Mouse (Mus musculus): ENCODE measurements at regions not wholly inside any gene's neighbourhood (a gene's known extent, or its start where the extent isn't known, plus 50 kb on each side); places are given as distances from the start of the nearest gene placed in this dataset.

DNA sequence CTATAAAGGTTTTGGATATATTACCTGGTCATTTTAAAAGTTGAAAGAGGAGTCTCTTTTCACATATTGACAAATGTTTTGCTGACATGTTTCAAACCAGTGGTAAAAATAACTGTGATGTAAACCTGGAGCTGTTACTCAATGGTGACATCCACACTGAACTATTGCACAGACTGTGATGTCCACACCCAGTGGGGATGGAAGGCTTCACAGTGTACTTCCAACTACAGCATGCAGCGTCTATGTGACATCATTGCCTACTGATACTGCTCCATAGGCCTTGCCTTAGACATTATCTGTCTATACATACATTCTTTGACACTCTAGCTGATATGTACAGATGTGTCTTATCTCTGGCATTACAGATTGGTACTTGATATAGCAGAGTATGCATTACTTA, 120.1 kb upstream of the Rbms1 start:
- Histone ChIP-seq H3K36me3 (no peaks in the 10 kb centered on the region), H3K4me3 (replicated peaks) (no peak overlapping the region), H3K4me1 (replicated peaks) (peaks cover 19% of the 10 kb centered on the region), H3K9me3 (no peaks in the 10 kb centered on the region), H3K9ac (replicated peaks) (no peak overlapping the region), H3K27ac (no peak overlapping the region), H3K27me3 (no peaks in the 10 kb centered on the region), H3K4me2 (no peak overlapping the region)
- no peak for ATAC-seq (ENCODE audit: insufficient number of reproducible peaks, insufficient read depth, low FRiP score, low TSS enrichment, low read depth)
- WGBS = 88% methylated on average over 1 of the region's 1 CpGs

DNA sequence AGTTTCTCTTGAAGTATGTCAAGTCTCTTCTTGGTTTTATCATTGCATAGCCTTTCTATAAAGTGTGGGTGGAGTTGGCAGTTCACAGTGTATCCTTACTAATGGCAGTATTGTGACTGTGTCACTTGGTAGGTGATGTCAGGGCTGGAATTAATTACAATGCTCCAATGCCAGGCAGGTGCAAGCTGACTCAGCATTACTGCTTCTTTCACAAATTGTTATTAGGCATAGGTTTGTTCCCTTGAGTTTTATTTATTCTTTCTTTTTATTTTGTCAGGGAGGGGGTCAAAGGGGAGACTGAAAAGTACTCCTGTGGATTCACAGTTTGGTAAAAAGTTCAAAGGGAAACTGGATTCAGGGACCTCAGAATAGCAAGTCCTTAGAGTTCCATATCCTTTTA, 119.6 kb upstream of the Rbms1 start:
- Histone ChIP-seq H3K27me3 (no peaks in the 10 kb centered on the region), H3K27ac (no peak overlapping the region), H3K4me3 (replicated peaks) (no peak overlapping the region), H3K36me3 (no peaks in the 10 kb centered on the region), H3K9me3 (no peaks in the 10 kb centered on the region), H3K4me2 (no peak overlapping the region), H3K4me1 (replicated peaks) (peaks cover 19% of the 10 kb centered on the region), H3K9ac (replicated peaks) (no peak overlapping the region)
- ATAC-seq (ENCODE audit: insufficient number of reproducible peaks, insufficient read depth, low FRiP score, low TSS enrichment, low read depth) = no peak

DNA sequence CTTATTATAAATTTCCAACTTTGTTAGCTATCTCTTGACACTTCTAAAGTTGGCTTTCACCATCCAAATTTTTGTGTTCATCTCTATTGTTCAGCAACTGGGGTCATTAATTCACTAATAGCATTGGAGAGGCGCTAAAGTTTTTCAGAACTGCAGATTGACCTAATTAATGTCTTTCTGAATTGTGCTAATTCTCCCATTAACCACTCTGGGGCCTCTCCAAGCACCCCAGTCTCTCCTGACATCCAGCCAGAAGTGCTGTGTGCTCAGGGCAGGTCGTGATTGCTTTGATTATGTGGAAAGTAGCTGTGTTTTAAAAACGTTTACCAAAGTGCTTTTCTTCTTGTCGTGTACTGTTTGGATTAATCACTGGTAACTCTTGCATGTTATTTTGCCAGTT, 117.0 kb upstream of the Rbms1 start:
- no peaks in the 10 kb centered on the region for H3K9me3 ChIP-seq
- H3K27me3 ChIP-seq = no peaks in the 10 kb centered on the region
- no peak overlapping the region for H3K27ac ChIP-seq
- H3K36me3 ChIP-seq = no peaks in the 10 kb centered on the region
- H3K4me2 ChIP-seq = no peak overlapping the region
- WGBS = 49% methylated on average over 4 of the region's 4 CpGs
- peaks cover 8% of the 10 kb centered on the region for H3K4me1 ChIP-seq (replicated peaks)
- H3K9ac ChIP-seq (replicated peaks) = no peak overlapping the region
- H3K4me3 ChIP-seq (replicated peaks) = no peak overlapping the region
- ATAC-seq (ENCODE audit: insufficient number of reproducible peaks, insufficient read depth, low FRiP score, low TSS enrichment, low read depth) = no peak

DNA sequence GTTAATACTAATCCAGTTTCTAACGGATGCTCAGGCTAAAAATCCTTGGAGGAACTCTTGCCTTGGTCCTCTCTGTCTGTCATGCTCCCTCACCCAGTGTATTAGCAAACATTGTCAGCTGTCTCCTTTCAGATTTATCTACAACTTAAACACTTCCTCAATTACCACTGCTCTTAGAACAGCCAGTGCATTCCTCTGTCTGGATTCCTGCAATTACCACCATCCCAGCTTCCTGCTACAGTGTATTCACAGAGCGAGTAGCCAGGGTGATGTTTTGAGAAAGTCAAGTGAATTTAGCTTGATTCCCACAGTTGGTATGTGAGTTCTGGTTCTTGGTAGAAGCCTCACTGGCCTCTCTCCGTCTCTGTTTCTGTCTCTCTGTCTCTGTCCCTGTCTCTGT, 108.0 kb upstream of the Rbms1 start:
- no peak overlapping the region for H3K4me2 ChIP-seq
- H3K27me3 ChIP-seq = no peaks in the 10 kb centered on the region
- no peak overlapping the region for H3K4me3 ChIP-seq (replicated peaks)
- ATAC-seq (ENCODE audit: insufficient number of reproducible peaks, insufficient read depth, low FRiP score, low TSS enrichment, low read depth) = no peak
- H3K27ac ChIP-seq = no peak overlapping the region
- no peaks in the 10 kb centered on the region for H3K4me1 ChIP-seq (replicated peaks)
- H3K9me3 ChIP-seq = 0 out of 2 replicates have a peak, but pooled peaks cover 4% of the 10 kb centered on the region
- H3K9ac ChIP-seq (replicated peaks) = no peak overlapping the region
- WGBS = 46% methylated on average over 3 of the region's 3 CpGs
- H3K36me3 ChIP-seq = no peaks in the 10 kb centered on the region

DNA sequence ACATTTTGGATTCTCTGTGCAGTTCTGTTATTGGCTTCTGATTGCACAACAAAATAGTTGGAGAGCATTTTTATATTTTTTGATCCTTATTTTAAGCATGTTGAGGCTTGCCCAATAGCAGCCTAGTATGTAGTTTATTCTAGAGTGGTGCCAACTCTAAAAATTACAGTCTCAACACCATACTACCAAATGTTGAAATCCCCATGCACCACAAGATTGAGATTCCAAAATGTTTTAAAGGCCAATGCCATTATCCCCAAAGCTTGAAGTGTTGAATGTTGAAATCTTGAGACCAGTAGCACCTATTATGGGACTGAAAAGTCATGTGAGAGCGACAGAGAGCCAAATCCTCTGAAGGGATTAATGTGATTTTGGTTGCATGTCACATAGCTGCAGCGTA, 104.9 kb upstream of the Rbms1 start:
- no peak for ATAC-seq (ENCODE audit: insufficient number of reproducible peaks, insufficient read depth, low FRiP score, low TSS enrichment, low read depth)
- no peak overlapping the region for H3K27ac ChIP-seq
- H3K27me3 ChIP-seq = no peaks in the 10 kb centered on the region
- H3K9me3 ChIP-seq = 0 out of 2 replicates have a peak, but pooled peaks cover 6% of the 10 kb centered on the region
- no peaks in the 10 kb centered on the region for H3K36me3 ChIP-seq
- H3K4me1 ChIP-seq (replicated peaks) = no peaks in the 10 kb centered on the region
- H3K4me2 ChIP-seq = no peak overlapping the region
- no peak overlapping the region for H3K4me3 ChIP-seq (replicated peaks)
- no peak overlapping the region for H3K9ac ChIP-seq (replicated peaks)
- 89% methylated on average over 2 of the region's 2 CpGs for WGBS

DNA sequence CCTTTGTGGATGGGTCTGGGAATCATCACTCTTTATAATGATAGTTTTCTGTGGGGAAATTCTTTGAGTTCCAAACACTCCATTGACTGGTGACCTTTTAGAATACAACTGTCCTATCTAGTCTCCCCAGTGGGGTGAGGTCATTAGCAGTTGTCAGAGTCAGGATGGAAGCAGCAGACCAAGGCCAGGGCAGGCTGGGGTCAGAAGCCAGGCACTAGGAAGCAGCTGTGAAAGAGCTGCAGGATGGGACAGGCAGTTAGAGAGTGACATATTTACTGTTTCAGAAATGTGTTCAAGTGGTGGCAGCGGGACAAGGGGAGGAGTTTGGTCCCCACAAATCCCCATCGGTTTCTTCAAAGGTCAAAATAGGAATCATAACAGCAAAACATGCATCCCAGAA, 99.1 kb upstream of the Rbms1 start:
- H3K9ac ChIP-seq (replicated peaks) = no peak overlapping the region
- no peak overlapping the region for H3K4me2 ChIP-seq
- WGBS = 36% methylated on average over 2 of the region's 2 CpGs
- H3K4me3 ChIP-seq (replicated peaks) = no peak overlapping the region
- 0 out of 2 replicates have a peak, but pooled peaks cover 6% of the 10 kb centered on the region for H3K9me3 ChIP-seq
- H3K4me1 ChIP-seq (replicated peaks) = 0 out of 2 replicates have a peak, but pooled peaks cover 14% of the 10 kb centered on the region
- H3K36me3 ChIP-seq = no peaks in the 10 kb centered on the region
- no peak for ATAC-seq (ENCODE audit: insufficient number of reproducible peaks, insufficient read depth, low FRiP score, low TSS enrichment, low read depth)
- H3K27me3 ChIP-seq = no peaks in the 10 kb centered on the region
- no peak overlapping the region for H3K27ac ChIP-seq

DNA sequence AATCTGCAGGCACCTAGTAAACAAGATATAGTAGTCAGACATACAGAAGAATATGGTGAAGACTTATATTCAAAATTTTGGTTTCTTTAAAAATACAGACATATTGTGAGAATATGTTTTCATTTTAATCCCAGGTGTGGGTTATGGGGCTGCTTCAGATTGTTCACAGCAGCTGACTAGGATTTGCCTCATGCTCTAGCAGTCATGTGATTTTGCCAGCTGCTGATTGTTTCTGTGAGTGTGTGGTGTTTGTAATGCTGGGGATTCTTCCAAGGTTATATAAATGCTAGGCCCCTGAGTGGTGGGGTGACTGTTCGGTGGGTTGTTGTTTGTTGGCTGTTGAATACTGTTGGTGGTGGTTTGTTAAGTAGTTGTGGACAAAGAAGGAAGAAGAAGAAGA, 97.9 kb upstream of the Rbms1 start:
- Histone ChIP-seq H3K27ac (no peak overlapping the region), H3K36me3 (no peaks in the 10 kb centered on the region), H3K9me3 (0 out of 2 replicates have a peak, but pooled peaks cover under 1% of the 10 kb centered on the region), H3K4me3 (replicated peaks) (no peak overlapping the region), H3K4me2 (no peak overlapping the region), H3K9ac (replicated peaks) (no peak overlapping the region), H3K4me1 (replicated peaks) (0 out of 2 replicates have a peak, but pooled peaks cover 14% of the 10 kb centered on the region), H3K27me3 (no peaks in the 10 kb centered on the region)
- ATAC-seq (ENCODE audit: insufficient number of reproducible peaks, insufficient read depth, low FRiP score, low TSS enrichment, low read depth) = no peak
- WGBS = 85% methylated on average over 1 of the region's 1 CpGs

DNA sequence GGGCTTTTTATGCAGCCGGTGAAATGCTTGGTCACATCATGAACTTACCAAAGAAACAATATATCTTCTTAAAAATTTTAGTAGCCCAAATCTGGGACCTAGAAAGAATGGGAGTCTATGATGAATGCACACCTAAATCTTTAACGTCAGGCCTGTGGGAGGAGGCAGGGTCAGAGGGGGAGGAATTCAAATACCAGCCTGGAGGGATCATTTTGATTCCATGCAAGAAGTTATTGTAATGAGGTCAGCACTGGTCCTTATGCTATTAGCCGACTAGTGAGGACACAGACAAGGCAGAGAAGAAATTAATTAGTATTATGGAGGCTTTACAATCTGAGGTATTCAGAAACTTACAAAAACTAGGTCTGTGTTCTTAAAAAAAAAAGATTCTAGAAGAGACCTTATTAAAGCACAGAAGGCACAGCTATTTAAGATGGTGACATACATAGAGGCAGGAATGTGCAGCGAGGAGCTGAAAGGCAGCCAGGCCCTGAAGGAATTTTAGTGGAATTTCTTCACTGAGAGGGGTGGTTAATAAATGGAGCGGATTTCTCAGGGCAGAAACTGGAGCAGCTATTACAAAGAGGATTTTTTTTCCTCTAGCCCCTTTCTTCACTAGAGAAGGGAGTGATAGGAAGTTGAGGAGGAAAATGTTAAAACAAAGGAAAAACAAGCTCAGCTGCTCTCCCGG, 95.7 kb upstream of the Rbms1 start:
- H3K9me3 ChIP-seq = no peaks in the 10 kb centered on the region
- H3K27me3 ChIP-seq = no peaks in the 10 kb centered on the region
- no peak for ATAC-seq (ENCODE audit: insufficient number of reproducible peaks, insufficient read depth, low FRiP score, low TSS enrichment, low read depth)
- H3K36me3 ChIP-seq = no peaks in the 10 kb centered on the region
- WGBS = 30% methylated on average over 6 of the region's 6 CpGs
- no peak overlapping the region for H3K27ac ChIP-seq
- 0 out of 2 replicates have a peak, but pooled peaks cover 14% of the 10 kb centered on the region for H3K4me1 ChIP-seq (replicated peaks)
- H3K4me2 ChIP-seq = no peak overlapping the region
- no peak overlapping the region for H3K4me3 ChIP-seq (replicated peaks)
- H3K9ac ChIP-seq (replicated peaks) = no peak overlapping the region

DNA sequence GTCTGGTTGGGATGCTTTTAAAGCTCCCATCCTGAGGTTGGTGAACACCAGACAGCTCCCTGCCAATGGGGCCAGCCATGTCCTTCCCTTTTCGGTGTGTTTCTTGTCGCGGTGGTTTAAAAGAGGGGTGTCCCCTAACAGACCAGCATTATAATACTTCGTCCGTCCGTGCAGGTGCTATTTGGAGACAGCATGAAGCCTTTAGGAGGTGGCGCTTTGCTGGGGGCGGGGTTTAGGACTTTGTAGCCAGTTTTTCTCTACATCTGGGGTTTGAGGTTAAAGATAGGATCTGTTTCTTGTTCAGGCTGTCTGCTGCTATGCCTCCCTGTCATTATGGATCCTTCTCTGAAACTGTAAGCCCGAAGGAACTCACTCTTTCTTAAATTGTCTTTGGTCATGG, 89.3 kb upstream of the Rbms1 start:
- Histone ChIP-seq H3K27me3 (no peaks in the 10 kb centered on the region), H3K27ac (no peak overlapping the region), H3K4me3 (replicated peaks) (no peak overlapping the region), H3K9ac (replicated peaks) (no peak overlapping the region), H3K9me3 (no peaks in the 10 kb centered on the region), H3K4me1 (replicated peaks) (no peaks in the 10 kb centered on the region), H3K36me3 (no peaks in the 10 kb centered on the region), H3K4me2 (no peak overlapping the region)
- ATAC-seq (ENCODE audit: insufficient number of reproducible peaks, insufficient read depth, low FRiP score, low TSS enrichment, low read depth) = no peak
- 67% methylated on average over 9 of the region's 9 CpGs for WGBS

DNA sequence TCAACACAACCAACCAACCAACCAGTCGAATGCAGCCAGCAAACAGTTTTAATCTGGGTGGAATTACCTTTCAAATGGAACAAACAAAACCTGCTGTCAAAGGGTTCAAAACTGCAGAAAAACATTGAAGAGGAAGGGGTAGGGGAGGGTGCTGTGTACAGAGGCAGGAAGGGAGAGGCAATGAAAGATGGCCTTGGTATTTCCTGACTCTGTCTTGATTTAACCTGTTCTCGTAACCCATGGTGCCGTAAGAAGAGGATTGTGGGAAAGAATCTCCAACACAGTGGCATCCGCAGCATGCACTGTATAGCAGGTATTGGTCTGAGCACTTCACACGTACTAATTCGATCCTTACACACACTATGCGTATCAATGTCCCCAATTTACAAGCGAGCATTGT, 88.8 kb upstream of the Rbms1 start:
- Histone ChIP-seq H3K4me2 (no peak overlapping the region), H3K4me1 (replicated peaks) (no peaks in the 10 kb centered on the region), H3K4me3 (replicated peaks) (no peak overlapping the region), H3K9me3 (no peaks in the 10 kb centered on the region), H3K27me3 (no peaks in the 10 kb centered on the region), H3K9ac (replicated peaks) (no peak overlapping the region), H3K27ac (no peak overlapping the region), H3K36me3 (no peaks in the 10 kb centered on the region)
- 86% methylated on average over 8 of the region's 8 CpGs for WGBS
- ATAC-seq (ENCODE audit: insufficient number of reproducible peaks, insufficient read depth, low FRiP score, low TSS enrichment, low read depth) = no peak

DNA sequence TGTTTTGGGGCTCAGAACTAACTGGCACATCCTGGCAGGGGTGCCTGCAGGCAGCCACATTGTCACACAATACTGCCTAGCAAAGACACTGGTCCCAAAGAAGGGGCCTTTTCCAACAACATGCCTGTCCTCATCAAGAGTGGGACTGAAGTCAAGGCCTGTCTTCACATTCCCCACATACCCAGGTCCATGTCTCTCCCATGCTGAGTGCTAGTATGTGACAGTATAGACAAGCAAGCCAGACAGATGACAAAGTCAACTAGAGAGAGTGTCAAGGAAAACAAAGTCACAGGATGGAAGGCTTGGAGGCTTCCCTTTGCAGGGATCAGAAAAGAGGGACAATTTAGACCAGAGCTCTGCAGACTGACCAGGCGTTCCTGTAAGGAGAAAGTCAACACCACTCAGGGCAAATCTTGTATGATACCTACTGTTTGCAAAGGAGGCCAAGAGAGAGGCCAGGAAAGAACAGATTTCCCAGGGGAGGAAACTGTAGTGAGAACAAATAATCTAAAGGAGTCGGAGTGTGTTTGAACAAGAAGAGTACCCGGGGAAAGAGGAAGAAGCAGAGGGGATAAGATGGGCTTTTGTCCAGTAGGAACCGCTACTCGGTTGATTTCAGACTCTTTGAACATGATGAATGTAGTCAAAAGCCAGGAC, 83.2 kb upstream of the Rbms1 start:
- H3K4me2 ChIP-seq = no peak overlapping the region
- 88% methylated on average over 5 of the region's 5 CpGs for WGBS
- no peak for ATAC-seq (ENCODE audit: insufficient number of reproducible peaks, insufficient read depth, low FRiP score, low TSS enrichment, low read depth)

DNA sequence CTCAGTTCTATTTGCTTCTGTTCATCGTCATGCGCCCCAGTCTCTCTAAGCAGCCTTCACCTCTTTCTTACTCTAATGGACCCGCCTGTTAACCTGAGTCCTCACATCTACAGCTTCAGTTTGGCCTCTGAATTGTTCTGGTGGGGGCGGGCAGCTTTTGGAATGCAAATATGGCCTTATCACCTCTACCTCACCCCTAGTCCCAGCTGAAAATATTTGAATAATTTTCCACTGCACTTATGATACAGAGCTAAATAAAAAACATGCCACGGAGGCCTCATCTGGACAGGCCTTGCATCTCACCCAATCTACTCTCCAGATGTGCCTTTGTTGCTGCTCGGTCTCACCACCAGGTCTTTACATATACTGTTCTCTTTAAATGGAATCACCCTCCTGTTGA, 82.5 kb upstream of the Rbms1 start:
- ATAC-seq (ENCODE audit: insufficient number of reproducible peaks, insufficient read depth, low FRiP score, low TSS enrichment, low read depth) = no peak
- Histone ChIP-seq H3K36me3 (no peaks in the 10 kb centered on the region), H3K4me1 (replicated peaks) (no peaks in the 10 kb centered on the region), H3K9me3 (no peaks in the 10 kb centered on the region), H3K9ac (replicated peaks) (no peak overlapping the region), H3K4me2 (no peak overlapping the region), H3K27ac (no peak overlapping the region), H3K27me3 (no peaks in the 10 kb centered on the region), H3K4me3 (replicated peaks) (no peak overlapping the region)
- 84% methylated on average over 6 of the region's 6 CpGs for WGBS

More for the DNA sequence above, 83.2 kb upstream of the Rbms1 start:
- H3K36me3 ChIP-seq = no peaks in the 10 kb centered on the region
- H3K4me3 ChIP-seq (replicated peaks) = no peak overlapping the region
- no peak overlapping the region for H3K27ac ChIP-seq
- no peaks in the 10 kb centered on the region for H3K9me3 ChIP-seq
- no peaks in the 10 kb centered on the region for H3K27me3 ChIP-seq
- no peak overlapping the region for H3K9ac ChIP-seq (replicated peaks)
- H3K4me1 ChIP-seq (replicated peaks) = no peaks in the 10 kb centered on the region

Measured in limb, embryonic 12.5 days (tissue).